Mouse (Mus musculus): ENCODE data around the gene Dnajb13.
A peak's percentile ranks its signal among the peaks of the same experiment; 100 is the strongest.
"Not testable (repeated sequence)": the region's sequence is repeated elsewhere in the genome, so short reads cannot be mapped to it uniquely, and the experiment has no call there.

The Dnajb13 gene

GRCm38 (mm10) chr7:100488474-100489048 is 26.2 kb downstream of the Dnajb13 start:
- DNase-seq (ENCODE audit: low read depth, low spot score), result no peak

- peak; percentile 29 for DNase-seq (ENCODE audit: low read depth, low spot score)
These were observed 27.5 kb downstream of the Dnajb13 start for GRCm38 (mm10) chr7:100487301-100487700.

- no peak for DNase-seq (ENCODE audit: low read depth, low spot score)
These were observed 30.3 kb downstream of the Dnajb13 start for GRCm38 (mm10) chr7:100484493-100484892.

GRCm38 (mm10) chr7:100482046-100482445 is 32.7 kb downstream of the Dnajb13 start:
- DNase-seq (ENCODE audit: low read depth, low spot score), result not testable (repeated sequence)

- no peak for DNase-seq (ENCODE audit: low read depth, low spot score)
These were observed 34.6 kb downstream of the Dnajb13 start for GRCm38 (mm10) chr7:100480175-100480574.

GRCm38 (mm10) chr7:100479823-100480164 is 35.0 kb downstream of the Dnajb13 start:
- DNase-seq (ENCODE audit: low read depth, low spot score), result no peak

GRCm38 (mm10) chr7:100479100-100479822 is 35.5 kb downstream of the Dnajb13 start:
- DNase-seq (ENCODE audit: low read depth, low spot score), result no peak

- DNase-seq (ENCODE audit: low read depth, low spot score), result no peak
These were observed 40.1 kb downstream of the Dnajb13 start for GRCm38 (mm10) chr7:100474680-100475079.

GRCm38 (mm10) chr7:100473846-100474454 is 40.8 kb downstream of the Dnajb13 start:
- no peak for DNase-seq (ENCODE audit: low read depth, low spot score)

- no peak for DNase-seq (ENCODE audit: low read depth, low spot score)
These were observed 42.0 kb downstream of the Dnajb13 start, which contains the start of gene Ucp3 for GRCm38 (mm10) chr7:100472777-100473176. TSS of gene Ucp3 (plus strand) at chr7:100472990.

GRCm38 (mm10) chr7:100471407-100471797 is 43.4 kb downstream of the Dnajb13 start:
- no peak for DNase-seq (ENCODE audit: low read depth, low spot score)

- DNase-seq (ENCODE audit: low read depth, low spot score), result no peak
These were observed 43.9 kb downstream of the Dnajb13 start for GRCm38 (mm10) chr7:100470796-100471406.

GRCm38 (mm10) chr7:100469502-100469901 is 45.3 kb downstream of the Dnajb13 start:
- no peak for DNase-seq (ENCODE audit: low read depth, low spot score)

- DNase-seq (ENCODE audit: low read depth, low spot score), result no peak
These were observed 46.0 kb downstream of the Dnajb13 start for GRCm38 (mm10) chr7:100468761-100469160.

GRCm38 (mm10) chr7:100466781-100467510 is 47.8 kb downstream of the Dnajb13 start:
- no peak for DNase-seq (ENCODE audit: low read depth, low spot score)

- no peak for DNase-seq (ENCODE audit: low read depth, low spot score)
These were observed 49.0 kb downstream of the Dnajb13 start for GRCm38 (mm10) chr7:100465656-100466309.

GRCm38 (mm10) chr7:100465248-100465647 is 49.5 kb downstream of the Dnajb13 start:
- no peak for DNase-seq (ENCODE audit: low read depth, low spot score)

- DNase-seq (ENCODE audit: low read depth, low spot score), result no peak
These were observed 50.5 kb downstream of the Dnajb13 start for GRCm38 (mm10) chr7:100464248-100464647.

- no peak for DNase-seq (ENCODE audit: low read depth, low spot score)
These were observed 51.0 kb downstream of the Dnajb13 start for GRCm38 (mm10) chr7:100463757-100464156.

- no peak for DNase-seq (ENCODE audit: low read depth, low spot score)
These were observed 51.6 kb downstream of the Dnajb13 start for GRCm38 (mm10) chr7:100463194-100463593.

- DNase-seq (ENCODE audit: low read depth, low spot score), result no peak
These were observed 53.1 kb downstream of the Dnajb13 start for GRCm38 (mm10) chr7:100461621-100462151.
